Mouse (Mus musculus): ENCODE measurements around the gene Camkk1.

GRCm38 (mm10) chr11:73084804-73085231, 66.0 kb downstream of the Camkk1 start:
- TF ChIP-seq CTCF (IDR thresholded peaks at IDR 0.05; ENCODE audit: borderline replicate concordance, extremely low read depth, insufficient read depth, insufficient read length) (no peak), POLR2A (IDR thresholded peaks at IDR 0.05; ENCODE audit: borderline replicate concordance, extremely low read depth, insufficient read depth, insufficient read length, poor library complexity, severe bottlenecking) (no peak)

Data from brain, embryonic 14.5 days (tissue).